Mouse (Mus musculus) kidney, adult 18-20 months (tissue): Measurements from ENCODE around the gene Vps51.
A peak's percentile ranks its signal among the peaks of the same experiment; 100 is the strongest.
"Not testable (repeated sequence)": the region's sequence is repeated elsewhere in the genome, so short reads cannot be mapped to it uniquely, and the experiment has no call there.

Experiments
- DNase-seq: peaks from one replicate; pipeline ENCODE4 v3.0.0; 2021

Vps51 gene

GRCm38 (mm10) chr19:6047154-6047898 lies 29.7 kb downstream of the Vps51 start:
- no peak for DNase-seq

- peak; percentile 94 for DNase-seq
Measured at GRCm38 (mm10) chr19:6046294-6047153, 30.5 kb downstream of the Vps51 start, which contains the start of gene Syvn1. TSS of gene Syvn1 (plus strand) at chr19:6046576.

GRCm38 (mm10) chr19:6045366-6046293 lies 31.4 kb downstream of the Vps51 start:
- DNase-seq = no peak

- DNase-seq = not testable (repeated sequence)
Measured at GRCm38 (mm10) chr19:6044102-6044501, 32.9 kb downstream of the Vps51 start.

GRCm38 (mm10) chr19:6042293-6042692 lies 34.7 kb downstream of the Vps51 start:
- DNase-seq = no peak

- no peak for DNase-seq
Measured at GRCm38 (mm10) chr19:6040002-6040401, 37.0 kb downstream of the Vps51 start.

- DNase-seq = no peak
Measured at GRCm38 (mm10) chr19:6038326-6038725, 38.7 kb downstream of the Vps51 start.

GRCm38 (mm10) chr19:6037695-6038094 lies 39.3 kb downstream of the Vps51 start:
- no peak for DNase-seq

GRCm38 (mm10) chr19:6035966-6036585 lies 41.0 kb downstream of the Vps51 start:
- DNase-seq = no peak

GRCm38 (mm10) chr19:6030520-6031280 lies 46.3 kb downstream of the Vps51 start:
- no peak for DNase-seq

GRCm38 (mm10) chr19:6029426-6029825 lies 47.6 kb downstream of the Vps51 start:
- no peak for DNase-seq

GRCm38 (mm10) chr19:6028991-6029390 lies 48.0 kb downstream of the Vps51 start:
- DNase-seq = no peak

- DNase-seq = no peak
Measured at GRCm38 (mm10) chr19:6023930-6024329, 53.1 kb downstream of the Vps51 start.

- no peak for DNase-seq
Measured at GRCm38 (mm10) chr19:6023059-6023458, 54.0 kb downstream of the Vps51 start.

GRCm38 (mm10) chr19:6020276-6020675 lies 56.8 kb downstream of the Vps51 start:
- DNase-seq = no peak

- peak; percentile 90 for DNase-seq
Measured at GRCm38 (mm10) chr19:6018142-6019089, 58.6 kb downstream of the Vps51 start.
